Mouse (Mus musculus) midbrain, embryonic 15.5 days (tissue): ENCODE data around the gene Gm20388. TPM values are rescaled to one million over a fixed set of nuclear protein-coding genes. Genes with fewer than 3 reads are reported as not detected.

Source experiments
- ATAC-seq: fragments of 200-750 bp; cut with Nextera tagmentation; replicated peaks from 2 replicates; pipeline ENCODE4 v1.8.0; 2017; ENCODE audit warnings: moderate TSS enrichment
- H3K27ac ChIP-seq: fragments of 300-500 bp; sonication (generic); 2 replicates; pipeline ENCODE4 v1.5.1; 2015; ENCODE audit warnings: mild to moderate bottlenecking, inconsistent platforms
- H3K27me3 ChIP-seq: fragments of 300-500 bp; sonication (generic); replicated peaks from 2 replicates; pipeline ENCODE4 v1.6.1; 2015; ENCODE audit warnings: inconsistent platforms
- H3K36me3 ChIP-seq: fragments of 300-500 bp; sonication (generic); replicated peaks from 2 replicates; pipeline ENCODE4 v1.6.1; 2015; ENCODE audit warnings: inconsistent platforms
- H3K4me1 ChIP-seq: fragments of 300-500 bp; sonication (generic); 2 replicates; pipeline ENCODE4 v1.6.1; 2015; ENCODE audit warnings: inconsistent platforms
- H3K4me2 ChIP-seq: fragments of 300-500 bp; sonication (generic); 2 replicates; pipeline ENCODE4 v1.6.1; 2015; ENCODE audit warnings: inconsistent platforms, mild to moderate bottlenecking, moderate library complexity
- H3K4me3 ChIP-seq: fragments of 300-500 bp; sonication (generic); 2 replicates; pipeline ENCODE4 v1.5.1; 2015; ENCODE audit warnings: mild to moderate bottlenecking, inconsistent platforms
- H3K9ac ChIP-seq: fragments of 300-500 bp; sonication (generic); 2 replicates; pipeline ENCODE4 v1.6.1; 2015; ENCODE audit warnings: mild to moderate bottlenecking, inconsistent platforms
- H3K9me3 ChIP-seq: fragments of 300-500 bp; sonication (generic); 2 replicates; pipeline ENCODE4 v1.6.1; 2016; ENCODE audit warnings: inconsistent platforms
- WGBS: fragments of 180-500 bp; shearing (Covaris S2); methylation state at CpG from one replicate; pipeline ENCODE4 v1.1.7; 2015; ENCODE audit warnings: mixed read lengths; 5-methylcytosine and 5-hydroxymethylcytosine counted together
- polyA plus RNA-seq: library from polyadenylated mRNA; unstranded; fragments of >200 nt; fragmentation: Nextera tagmentation; extraction: Ambion mirVana; gene quantifications from 2 replicates; pipeline ENCODE4 v1.2.1, GENCODE M21; 2015

Gene Gm20388
- polyA plus RNA-seq, 1 experiment from 2014 or later = 5.6 TPM

DNA sequence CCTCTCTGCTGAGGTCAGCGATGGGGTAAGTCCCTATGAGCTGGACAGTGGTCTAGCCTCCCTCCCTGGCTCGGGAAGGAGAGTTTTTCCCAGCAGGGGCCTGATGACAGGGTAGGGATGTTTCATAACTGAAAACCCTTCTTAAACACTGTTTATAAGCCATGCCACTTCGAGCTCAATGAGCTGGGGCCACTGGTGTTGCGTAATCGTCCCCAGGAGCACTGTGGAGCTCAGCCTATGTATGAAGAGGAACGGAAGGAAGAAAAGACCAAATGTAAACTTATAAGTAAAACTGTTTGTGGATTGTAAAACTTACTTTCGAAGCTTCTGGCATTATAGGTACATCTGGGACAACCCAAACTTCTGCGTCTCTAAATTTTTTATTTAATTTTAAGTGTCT lies 4291.1 kb downstream of the Gm20388 start:
- Histone ChIP-seq H3K36me3 (no peaks in the 10 kb centered on the region), H3K4me3 (no peak overlapping the region), H3K27me3 (no peaks in the 10 kb centered on the region), H3K9ac (no peak overlapping the region), H3K9me3 (no peaks in the 10 kb centered on the region), H3K27ac (no peak overlapping the region), H3K4me2 (no peak overlapping the region), H3K4me1 (0 out of 2 replicates have a peak, but pooled peaks cover 4% of the 10 kb centered on the region)
- no peak for ATAC-seq
- WGBS = 90% methylated on average over 8 of the region's 8 CpGs

DNA sequence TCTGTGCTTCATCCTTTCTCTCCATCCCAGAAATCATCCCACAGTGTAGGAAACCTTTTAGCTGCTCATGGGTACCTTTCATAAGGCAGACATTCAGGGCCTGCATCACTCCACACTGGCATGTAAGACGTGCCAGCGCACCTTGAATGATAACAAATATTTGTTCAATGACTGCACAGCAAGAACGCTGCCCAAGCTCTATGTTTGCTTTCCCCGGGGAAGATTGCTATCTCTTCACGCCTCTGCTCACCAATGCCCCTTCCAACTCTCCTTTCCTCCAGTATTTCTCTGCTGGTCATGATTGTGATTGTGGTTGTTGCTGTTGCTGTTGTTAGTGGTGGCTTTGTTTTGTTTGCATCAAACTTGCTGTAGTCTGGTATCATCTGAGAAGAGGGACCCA lies 4292.3 kb downstream of the Gm20388 start:
- Histone ChIP-seq H3K9ac (no peak overlapping the region), H3K36me3 (no peaks in the 10 kb centered on the region), H3K4me1 (0 out of 2 replicates have a peak, but pooled peaks cover 4% of the 10 kb centered on the region), H3K4me3 (no peak overlapping the region), H3K4me2 (no peak overlapping the region), H3K27me3 (no peaks in the 10 kb centered on the region), H3K27ac (no peak overlapping the region), H3K9me3 (no peaks in the 10 kb centered on the region)
- 82% methylated on average over 5 of the region's 5 CpGs for WGBS
- no peak for ATAC-seq

DNA sequence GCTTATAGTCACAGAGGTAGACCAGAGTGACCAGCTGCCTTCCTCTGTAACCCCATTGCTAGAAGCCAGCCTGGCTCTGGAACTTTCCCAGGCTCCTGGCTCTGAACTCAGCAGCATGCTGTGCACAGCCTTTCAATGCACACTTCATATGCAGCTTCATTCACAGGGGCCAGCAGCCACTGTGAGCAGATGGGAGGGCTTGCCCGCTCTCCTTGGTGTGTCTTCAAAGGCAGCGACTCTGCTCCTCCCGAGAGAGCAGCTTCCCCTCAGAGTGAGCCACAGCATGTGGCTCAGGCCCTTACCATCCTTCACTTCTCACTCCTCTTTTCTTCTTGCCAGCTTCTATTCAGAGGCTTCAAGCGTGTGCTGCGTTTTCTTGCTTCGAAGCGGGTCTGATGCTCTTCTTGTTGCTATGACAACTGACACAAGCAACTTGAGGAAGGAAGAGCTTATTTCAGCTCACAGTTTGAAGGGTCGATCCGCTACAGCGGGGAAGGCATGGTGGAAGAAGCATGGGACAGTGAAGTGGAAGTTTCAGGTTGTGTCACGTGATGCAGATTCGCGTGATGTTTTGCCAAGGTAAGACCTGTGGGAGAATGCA lies 4293.5 kb downstream of the Gm20388 start:
- Histone ChIP-seq H3K4me1 (0 out of 2 replicates have a peak, but pooled peaks cover 4% of the 10 kb centered on the region), H3K27ac (peak overlapping the region; percentile 40; the same call in 1 of the 2 replicates), H3K4me3 (no peak overlapping the region), H3K36me3 (no peaks in the 10 kb centered on the region), H3K4me2 (no peak overlapping the region), H3K27me3 (no peaks in the 10 kb centered on the region), H3K9me3 (no peaks in the 10 kb centered on the region), H3K9ac (no peak overlapping the region)
- 52% methylated on average over 13 of the region's 13 CpGs for WGBS
- ATAC-seq = no peak; the same call in 1 of the 2 replicates

DNA sequence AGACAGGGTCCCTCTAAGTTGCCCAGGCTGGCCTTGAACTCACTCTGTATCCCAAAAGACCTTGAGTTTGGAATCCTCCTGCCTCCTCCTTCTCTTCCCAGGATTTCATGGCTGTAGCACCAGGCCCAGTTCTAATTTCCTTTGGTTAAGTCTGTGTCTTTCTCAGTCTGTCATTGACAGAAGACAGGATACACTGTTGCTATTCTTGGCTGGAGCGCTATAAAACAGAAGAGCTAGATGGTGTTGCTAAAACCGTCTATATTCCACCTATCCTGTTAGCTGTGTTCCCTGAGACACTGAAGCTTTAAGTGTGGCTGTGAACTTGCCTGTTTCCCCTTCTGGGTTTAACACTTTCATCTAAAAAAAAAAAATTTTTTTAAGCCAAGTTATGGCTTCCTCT lies 4301.5 kb downstream of the Gm20388 start:
- H3K4me1 ChIP-seq = no peaks in the 10 kb centered on the region
- no peak overlapping the region for H3K27ac ChIP-seq
- H3K4me2 ChIP-seq = no peak overlapping the region
- no peaks in the 10 kb centered on the region for H3K27me3 ChIP-seq
- ATAC-seq = no peak
- H3K36me3 ChIP-seq = no peaks in the 10 kb centered on the region
- 81% methylated on average over 2 of the region's 2 CpGs for WGBS
- no peak overlapping the region for H3K9ac ChIP-seq
- no peak overlapping the region for H3K4me3 ChIP-seq
- no peaks in the 10 kb centered on the region for H3K9me3 ChIP-seq

DNA sequence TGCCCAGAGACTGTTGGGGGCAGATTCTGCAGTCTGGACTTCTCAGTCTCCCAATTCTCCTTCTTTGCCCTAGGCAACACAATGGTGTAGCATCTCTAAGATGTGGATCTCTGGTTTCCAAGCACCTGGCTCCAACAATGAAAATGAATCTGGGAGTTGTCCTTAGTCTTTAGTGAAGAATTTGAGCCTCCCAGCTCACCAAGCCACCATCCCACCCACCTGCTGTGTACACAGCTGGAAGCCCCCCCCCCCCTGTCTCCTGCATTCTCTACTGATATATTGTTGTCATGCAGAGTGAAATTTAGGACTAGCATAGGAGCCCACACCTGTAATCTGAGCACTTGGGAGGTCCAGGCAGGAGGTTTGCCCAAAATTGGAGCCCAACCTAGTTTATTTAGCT lies 4306.3 kb downstream of the Gm20388 start:
- Histone ChIP-seq H3K4me3 (no peak overlapping the region), H3K9me3 (no peaks in the 10 kb centered on the region), H3K27me3 (no peaks in the 10 kb centered on the region), H3K27ac (no peak overlapping the region), H3K36me3 (no peaks in the 10 kb centered on the region), H3K4me1 (no peaks in the 10 kb centered on the region), H3K9ac (no peak overlapping the region), H3K4me2 (no peak overlapping the region)
- no peak for ATAC-seq

GRCm38 (mm10) chr8:124229883-124230282 lies 4319.2 kb downstream of the Gm20388 start:
- H3K27me3 ChIP-seq = no peaks in the 10 kb centered on the region
- no peaks in the 10 kb centered on the region for H3K9me3 ChIP-seq
- H3K27ac ChIP-seq = no peak overlapping the region
- H3K4me2 ChIP-seq = no peak overlapping the region
- H3K4me1 ChIP-seq = peaks cover 34% of the 10 kb centered on the region
- no peak for ATAC-seq
- H3K9ac ChIP-seq = no peak overlapping the region
- no peak overlapping the region for H3K4me3 ChIP-seq
- 74% methylated on average over 2 of the region's 2 CpGs for WGBS
- H3K36me3 ChIP-seq = no peaks in the 10 kb centered on the region

GRCm38 (mm10) chr8:124230496-124231175 lies 4320.0 kb downstream of the Gm20388 start:
- H3K4me1 ChIP-seq = peaks cover 41% of the 10 kb centered on the region
- peak overlapping the region; percentile 92 for H3K4me2 ChIP-seq
- peak; percentile 38 for ATAC-seq
- H3K27ac ChIP-seq = peak overlapping the region; percentile 83
- peak overlapping the region; percentile 87 for H3K9ac ChIP-seq
- H3K36me3 ChIP-seq = no peaks in the 10 kb centered on the region
- H3K27me3 ChIP-seq = no peaks in the 10 kb centered on the region
- peak overlapping the region; percentile 93 for H3K4me3 ChIP-seq
- whole genome bisulfite sequencing = 54% methylated on average over 8 of the region's 8 CpGs
- H3K9me3 ChIP-seq = no peaks in the 10 kb centered on the region

GRCm38 (mm10) chr8:124231176-124231484 lies 4320.5 kb downstream of the Gm20388 start, which contains the start of gene Galnt2:
Galnt2 (plus strand) TSS chr8:124231391.
- peak; percentile 84 for ATAC-seq
- peak within 1 kb of the TSS; percentile 83 for H3K27ac ChIP-seq
- H3K9me3 ChIP-seq = no peaks in the 10 kb centered on the region
- peak within 1 kb of the TSS; percentile 87 for H3K9ac ChIP-seq
- H3K4me1 ChIP-seq = peaks cover 44% of the 10 kb centered on the region
- no peaks in the 10 kb centered on the region for H3K27me3 ChIP-seq
- peak within 1 kb of the TSS; percentile 93 for H3K4me3 ChIP-seq
- peak within 1 kb of the TSS; percentile 92 for H3K4me2 ChIP-seq
- no peaks in the 10 kb centered on the region for H3K36me3 ChIP-seq
- WGBS = under 1% methylated on average over 24 of the region's 53 CpGs

DNA sequence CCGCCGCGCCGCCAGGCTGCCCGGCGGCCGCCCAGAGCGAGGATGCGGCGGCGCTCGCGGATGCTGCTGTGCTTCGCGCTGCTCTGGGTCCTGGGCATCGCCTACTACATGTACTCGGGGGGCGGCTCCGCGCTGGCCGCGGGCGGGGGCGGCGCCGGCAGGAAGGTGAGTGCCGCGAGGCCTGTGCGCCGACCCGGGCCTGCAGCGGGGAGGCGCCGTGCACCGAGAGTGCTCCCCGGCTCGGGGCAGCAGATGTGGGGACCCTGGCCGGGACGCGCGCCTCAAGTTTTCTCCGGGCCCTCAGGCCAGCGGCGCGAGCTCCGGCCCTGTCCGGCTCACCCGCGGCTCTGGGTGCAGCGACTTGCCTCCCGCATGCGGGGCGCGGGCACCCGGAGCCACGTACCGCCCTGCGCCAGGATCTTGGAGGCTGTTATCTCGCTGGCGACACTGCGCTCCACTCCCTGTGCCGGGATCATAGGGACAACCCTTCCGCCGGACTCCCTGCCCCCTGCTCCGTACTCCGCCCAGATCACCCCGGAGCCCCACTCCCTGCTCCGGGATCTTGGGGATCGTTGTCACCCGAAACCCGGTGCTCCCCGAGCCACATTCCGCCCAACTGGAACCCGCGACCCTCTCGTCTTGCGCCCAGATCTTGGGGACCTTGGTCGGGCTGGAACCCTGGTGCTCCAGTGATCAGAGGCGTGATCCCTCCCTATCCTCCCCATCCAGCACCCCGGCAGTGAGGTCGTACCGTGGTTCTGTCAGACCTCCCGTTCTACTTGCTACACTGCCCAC lies 4321.0 kb downstream of the Gm20388 start:
- Histone ChIP-seq H3K27ac (peak overlapping the region; percentile 83), H3K36me3 (no peaks in the 10 kb centered on the region), H3K27me3 (no peaks in the 10 kb centered on the region), H3K9ac (peak overlapping the region; percentile 87), H3K4me1 (peaks cover 44% of the 10 kb centered on the region), H3K4me3 (peak overlapping the region; percentile 93), H3K4me2 (peak overlapping the region; percentile 92), H3K9me3 (no peaks in the 10 kb centered on the region)
- WGBS = under 1% methylated on average over 74 of the region's 83 CpGs
- peak; percentile 82 for ATAC-seq

DNA sequence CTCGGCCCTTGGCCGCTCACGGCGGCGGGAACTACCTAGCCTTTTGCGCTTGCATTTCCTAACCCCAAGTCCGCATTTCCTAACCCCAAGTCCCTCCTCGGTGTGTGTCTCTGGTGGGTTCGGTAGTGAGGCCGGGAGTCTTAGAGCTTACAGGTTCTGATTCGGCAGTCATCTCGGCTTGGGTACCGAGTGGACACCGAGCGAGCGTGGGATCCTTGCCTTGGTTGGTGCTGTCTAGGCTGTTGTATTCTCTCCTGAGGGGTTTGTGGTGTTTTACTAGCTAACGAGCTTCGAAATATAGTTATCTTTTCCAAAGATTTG lies 4321.6 kb downstream of the Gm20388 start:
- Histone ChIP-seq H3K4me3 (peak overlapping the region; percentile 93), H3K36me3 (no peaks in the 10 kb centered on the region), H3K4me1 (peaks cover 44% of the 10 kb centered on the region), H3K4me2 (peak overlapping the region; percentile 92), H3K27ac (0 out of 2 replicates have a peak overlapping the region, but pooled peaks have one; percentile 83), H3K27me3 (no peaks in the 10 kb centered on the region), H3K9ac (peak overlapping the region; percentile 87), H3K9me3 (no peaks in the 10 kb centered on the region)
- WGBS = 3% methylated on average over 18 of the region's 18 CpGs
- ATAC-seq = peak; percentile 9; the same call in 1 of the 2 replicates

GRCm38 (mm10) chr8:124234496-124234895 lies 4323.9 kb downstream of the Gm20388 start:
- Histone ChIP-seq H3K4me2 (peak overlapping the region; percentile 92), H3K27ac (peak overlapping the region; percentile 61), H3K4me3 (no peak overlapping the region), H3K4me1 (peaks cover 57% of the 10 kb centered on the region), H3K9me3 (no peaks in the 10 kb centered on the region), H3K9ac (no peak overlapping the region), H3K27me3 (no peaks in the 10 kb centered on the region), H3K36me3 (no peaks in the 10 kb centered on the region)
- WGBS = 36% methylated on average over 2 of the region's 2 CpGs
- ATAC-seq = no peak

- no peaks in the 10 kb centered on the region for H3K27me3 ChIP-seq
- no peak for ATAC-seq
- H3K9me3 ChIP-seq = no peaks in the 10 kb centered on the region
- no peak overlapping the region for H3K4me3 ChIP-seq
- WGBS = 91% methylated on average over 4 of the region's 4 CpGs
- peaks cover 67% of the 10 kb centered on the region for H3K4me1 ChIP-seq
- H3K4me2 ChIP-seq = no peak overlapping the region
- H3K36me3 ChIP-seq = no peaks in the 10 kb centered on the region
- H3K27ac ChIP-seq = no peak overlapping the region
- H3K9ac ChIP-seq = no peak overlapping the region
Observed at GRCm38 (mm10) chr8:124235536-124235935, 4324.9 kb downstream of the Gm20388 start.
